8 mouse cellular contexts compared by ENCODE assay signal in genomic region chr11:3408997-3409732, GRCm38 (mm10). TPM values are rescaled to one million over a fixed set of nuclear protein-coding genes. Genes with fewer than 3 reads are reported as not detected.
A peak's percentile ranks its signal among the peaks of the same experiment; 100 is the strongest.
DNase-seq lines count a peak whose midpoint lies in the region; ATAC-seq and TF ChIP-seq lines count a peak whose summit lies in the region.

Limk2 (minus strand) TSS chr11:3409189.

- no peaks in the 10 kb centered on the region for H3K36me3 ChIP-seq in embryonic facial prominence, embryonic 15.5 days
- no peaks in the 10 kb centered on the region; the same call in 1 of the 2 replicates for H3K36me3 ChIP-seq in kidney, embryonic 14.5 days (ENCODE audit: control insufficient read depth, insufficient read depth, low read length)
- 0 out of 2 replicates have a peak, but pooled peaks cover 3% of the 10 kb centered on the region for H3K36me3 ChIP-seq in limb, embryonic 15.5 days

- peak; percentile 94 for ATAC-seq in embryonic facial prominence, embryonic 15.5 days (ENCODE audit: insufficient number of reproducible peaks, low FRiP score, low TSS enrichment, low read depth)
- peak; percentile 99 for ATAC-seq in kidney, embryonic 14.5 days (ENCODE audit: low FRiP score, low TSS enrichment)
- peak; percentile 81 for ATAC-seq in limb, embryonic 15.5 days (ENCODE audit: insufficient number of reproducible peaks, low FRiP score, low TSS enrichment, low read depth)

- H3K4me3 ChIP-seq in bone marrow, adult 2 months (replicated peaks; ENCODE audit: control insufficient read depth, low read depth, low read length): peak within 1 kb of the TSS; percentile 94
- H3K4me3 ChIP-seq in embryonic facial prominence, embryonic 15.5 days (replicated peaks): peak within 1 kb of the TSS; percentile 76
- peak within 1 kb of the TSS; percentile 83 for H3K4me3 ChIP-seq in kidney, embryonic 14.5 days (ENCODE audit: low read length)
- peak within 1 kb of the TSS; percentile 83 for H3K4me3 ChIP-seq in limb, embryonic 15.5 days

- TF ChIP-seq CTCF in bone marrow, adult 2 months (IDR thresholded peaks at IDR 0.05; ENCODE audit: control insufficient read depth, insufficient read depth, low read length): peak; percentile 85

- H3K4me2 ChIP-seq in embryonic facial prominence, embryonic 15.5 days (replicated peaks): peak within 1 kb of the TSS; percentile 81
- H3K4me2 ChIP-seq in kidney, embryonic 14.5 days (replicated peaks; ENCODE audit: low read depth, low read length): peak within 1 kb of the TSS; percentile 86
- peak within 1 kb of the TSS; percentile 77 for H3K4me2 ChIP-seq in limb, embryonic 15.5 days

- H3K27me3 ChIP-seq in embryonic facial prominence, embryonic 15.5 days: no peaks in the 10 kb centered on the region
- H3K27me3 ChIP-seq in kidney, embryonic 14.5 days (ENCODE audit: control insufficient read depth, insufficient read depth, low read length): no peaks in the 10 kb centered on the region
- H3K27me3 ChIP-seq in limb, embryonic 15.5 days: no peaks in the 10 kb centered on the region

- DNase-seq in 416B (ENCODE audit: low read depth): peak; percentile 93
- peak; percentile 84 to 87 for DNase-seq in heart, adult 9 months (ENCODE audit: low spot score in 2 of 2)
- peak; percentile 62 to 70 for DNase-seq in monocyte, adult 2 months (ENCODE audit: low read depth in 1 of 2, low spot score in 2 of 2)
- DNase-seq in spleen, postnatal 36 days (ENCODE audit: low spot score in 2 of 2): peak; percentile 95

- peak within 1 kb of the TSS; percentile 88 for H3K27ac ChIP-seq in bone marrow, adult 2 months (ENCODE audit: control insufficient read depth, insufficient read depth, low read depth, low read length, poor library complexity)
- H3K27ac ChIP-seq in embryonic facial prominence, embryonic 15.5 days (replicated peaks): peak within 1 kb of the TSS; percentile 58; the same call in 1 of the 2 replicates
- H3K27ac ChIP-seq in kidney, embryonic 14.5 days (ENCODE audit: low read depth, low read length): peak within 1 kb of the TSS; percentile 69; the same call in 1 of the 2 replicates
- H3K27ac ChIP-seq in limb, embryonic 15.5 days: peak within 1 kb of the TSS; percentile 38

- H3K4me1 ChIP-seq in bone marrow, adult 2 months (ENCODE audit: control insufficient read depth, insufficient read depth, low read length): peaks cover 1% of the 10 kb centered on the region; the same call in 1 of the 2 replicates
- peaks cover 14% of the 10 kb centered on the region for H3K4me1 ChIP-seq in embryonic facial prominence, embryonic 15.5 days
- H3K4me1 ChIP-seq in kidney, embryonic 14.5 days (ENCODE audit: control insufficient read depth, insufficient read depth, low read length): peaks cover 6% of the 10 kb centered on the region; the same call in 1 of the 2 replicates
- peaks cover 13% of the 10 kb centered on the region; the same call in 1 of the 2 replicates for H3K4me1 ChIP-seq in limb, embryonic 15.5 days

- 2% methylated on average over 45 of the region's 45 CpGs for WGBS in bone marrow, adult 2 months
- 3% methylated on average over 45 of the region's 45 CpGs for WGBS in embryonic facial prominence, embryonic 15.5 days
- 4% methylated on average over 45 of the region's 45 CpGs for WGBS in kidney, embryonic 14.5 days
- 4% methylated on average over 45 of the region's 45 CpGs for WGBS in limb, embryonic 15.5 days

- TF ChIP-seq POLR2A in bone marrow, adult 2 months (IDR thresholded peaks at IDR 0.05; ENCODE audit: borderline replicate concordance, control insufficient read depth, low read depth, low read length): peak; percentile 65; the same call in 1 of the 2 replicates

- H3K9ac ChIP-seq in embryonic facial prominence, embryonic 15.5 days: peak within 1 kb of the TSS; percentile 70
- peak within 1 kb of the TSS; percentile 82 for H3K9ac ChIP-seq in kidney, embryonic 14.5 days (ENCODE audit: low read depth, low read length)
- H3K9ac ChIP-seq in limb, embryonic 15.5 days: peak within 1 kb of the TSS; percentile 58

- no peaks in the 10 kb centered on the region for H3K9me3 ChIP-seq in embryonic facial prominence, embryonic 15.5 days (replicated peaks)
- H3K9me3 ChIP-seq in kidney, embryonic 14.5 days (ENCODE audit: control insufficient read depth, low read length): no peaks in the 10 kb centered on the region
- no peaks in the 10 kb centered on the region for H3K9me3 ChIP-seq in limb, embryonic 15.5 days

RNA-seq across cellular contexts. Expression of gene Limk2, which starts in this region (rescaled TPM):
- 23.9 and 60.1 TPM in 2 replicates for polyA plus RNA-seq in bone marrow, adult 2 months (2011; ENCODE audit: insufficient read depth, insufficient read length, low replicate concordance, missing spikeins)
- 100 and 103 TPM in 2 replicates for polyA plus RNA-seq in embryonic facial prominence, embryonic 15.5 days (2015; fragmentation: Nextera tagmentation; extraction: Ambion mirVana)
- 32.6 and 41.7 TPM in 2 replicates for polyA plus RNA-seq in kidney, embryonic 14.5 days (2014; fragmentation: Nextera tagmentation; extraction: Ambion mirVana)
- polyA plus RNA-seq in limb, embryonic 15.5 days (2015; fragmentation: Nextera tagmentation; extraction: Ambion mirVana): 102 and 108 TPM in 2 replicates

Comparison
In these comparisons a context has a peak if more than half of its experiments do, and no peak if none do; other contexts are left out.
1. Peak in every context shown above with its lines: DNase-seq, ATAC-seq, H3K4me3 ChIP-seq and H3K27ac ChIP-seq.
2. H3K27ac ChIP-seq: peak in every context shown above with its lines; median percentile 88 in bone marrow, adult 2 months; 69 in kidney, embryonic 14.5 days; 58 in embryonic facial prominence, embryonic 15.5 days; 38 in limb, embryonic 15.5 days.